Mouse (Mus musculus): ENCODE data around the gene Id1. TPM values are rescaled to one million over a fixed set of nuclear protein-coding genes. Genes with fewer than 3 reads are reported as not detected.

Gene Id1
- 32.7 and 47.4 TPM in 2 replicates for polyA plus RNA-seq (2015; fragmentation: Nextera tagmentation; extraction: Ambion mirVana)

DNA sequence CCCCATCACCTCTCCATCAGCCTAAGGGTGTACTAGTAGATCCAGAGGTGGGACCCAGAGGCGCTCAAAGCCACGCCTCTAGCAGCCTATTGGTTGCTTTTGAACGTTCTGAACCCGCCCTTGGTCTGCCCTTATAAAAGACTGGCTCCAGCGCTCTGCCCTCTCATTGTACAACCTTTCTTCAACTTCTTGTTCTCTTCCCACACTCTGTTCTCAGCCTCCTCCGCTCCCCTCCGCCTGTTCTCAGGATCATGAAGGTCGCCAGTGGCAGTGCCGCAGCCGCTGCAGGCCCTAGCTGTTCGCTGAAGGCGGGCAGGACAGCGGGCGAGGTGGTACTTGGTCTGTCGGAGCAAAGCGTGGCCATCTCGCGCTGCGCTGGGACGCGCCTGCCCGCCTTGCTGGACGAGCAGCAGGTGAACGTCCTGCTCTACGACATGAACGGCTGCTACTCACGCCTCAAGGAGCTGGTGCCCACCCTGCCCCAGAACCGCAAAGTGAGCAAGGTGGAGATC, at the start of gene Id1:
Id1 (plus strand) TSS at position 162 of the 512 bp plus-strand sequence.

GRCm38 (mm10) chr2:152686806-152687267, 49.2 kb upstream of the Id1 start, which contains the start of gene Mcts2:
TSS of gene Mcts2 (plus strand) at chr2:152687035.

DNA sequence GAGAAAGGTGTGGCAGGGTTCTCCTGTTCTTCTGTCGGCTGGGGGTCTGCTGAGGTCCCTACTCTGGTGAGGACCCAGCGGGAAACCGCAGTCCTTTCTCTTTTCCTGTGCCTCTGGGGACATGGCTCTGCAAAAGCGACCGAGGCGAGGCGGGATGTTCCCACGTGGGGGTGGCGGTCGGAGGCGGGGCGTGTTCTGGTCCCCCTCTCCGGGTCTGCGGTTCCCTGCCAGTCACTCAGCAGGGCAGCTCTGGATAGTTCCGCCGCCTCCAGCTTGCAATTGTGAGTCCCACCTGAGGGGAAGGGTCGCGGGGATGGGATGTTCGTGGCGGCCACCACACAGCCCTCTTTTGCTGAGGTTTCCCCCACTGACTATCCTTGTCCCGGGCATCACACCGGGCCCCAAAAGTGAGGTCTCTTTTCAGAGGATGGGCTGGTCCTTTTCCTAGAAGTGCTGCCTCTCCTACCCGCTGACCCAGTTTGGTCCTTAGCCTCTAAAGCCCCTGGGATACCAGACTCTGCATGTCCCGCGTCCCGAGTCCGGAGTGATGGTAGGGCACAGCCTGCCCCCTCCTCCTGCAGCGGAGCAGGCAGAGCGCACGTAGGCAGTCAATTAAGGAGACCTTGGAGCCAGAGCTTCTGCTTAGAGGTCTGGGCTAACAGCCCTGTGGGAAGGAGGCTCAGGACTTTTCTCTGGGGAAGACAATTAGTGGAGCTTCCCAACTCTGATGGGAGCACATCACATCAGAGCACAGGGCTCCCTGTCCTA, 18.1 kb downstream of the Id1 start, which contains the start of gene Cox4i2:
Cox4i2 (plus strand) TSS at position 230 of the 768 bp plus-strand sequence.

Small RNA genes within 50 kb of the gene (microRNA-seq; reads per million reads assigned to microRNA genes)
- gene Gm23802: 0 reads per million in 2 experiments

Other genes starting within 250 kb of the Id1 start
- not detected in 2 replicates for gene Defb22, start 246.1 kb upstream of the Id1 start, polyA plus RNA-seq (2015; fragmentation: Nextera tagmentation; extraction: Ambion mirVana)
- not detected in 2 replicates for gene Defb26, start 224.6 kb upstream of the Id1 start, polyA plus RNA-seq (2015; fragmentation: Nextera tagmentation; extraction: Ambion mirVana)
- gene Defb28, start 218.0 kb upstream of the Id1 start, polyA plus RNA-seq (2015; fragmentation: Nextera tagmentation; extraction: Ambion mirVana): not detected in 2 replicates
- not detected in 2 replicates for gene Defb29, start 196.2 kb upstream of the Id1 start, polyA plus RNA-seq (2015; fragmentation: Nextera tagmentation; extraction: Ambion mirVana)
- gene Gm17416, start 166.9 kb upstream of the Id1 start, polyA plus RNA-seq (2015; fragmentation: Nextera tagmentation; extraction: Ambion mirVana): not detected in 2 replicates
- gene Defb21, start 163.5 kb upstream of the Id1 start, polyA plus RNA-seq (2015; fragmentation: Nextera tagmentation; extraction: Ambion mirVana): not detected in 2 replicates
- gene Defb19, start 155.9 kb upstream of the Id1 start, polyA plus RNA-seq (2015; fragmentation: Nextera tagmentation; extraction: Ambion mirVana): not detected in 2 replicates
- gene Defb45, start 136.9 kb upstream of the Id1 start, polyA plus RNA-seq (2015; fragmentation: Nextera tagmentation; extraction: Ambion mirVana): not detected in 2 replicates
- not detected in 2 replicates for gene Defb36, start 131.9 kb upstream of the Id1 start, polyA plus RNA-seq (2015; fragmentation: Nextera tagmentation; extraction: Ambion mirVana)
- 2.4 and 2.9 TPM in 2 replicates for gene Defb25, start 113.2 kb upstream of the Id1 start, polyA plus RNA-seq (2015; fragmentation: Nextera tagmentation; extraction: Ambion mirVana)
- 9.6 and 9.7 TPM in 2 replicates for gene Rem1, start 109.3 kb upstream of the Id1 start, polyA plus RNA-seq (2015; fragmentation: Nextera tagmentation; extraction: Ambion mirVana)
- 74.3 and 87.0 TPM in 2 replicates for gene H13, start 66.8 kb upstream of the Id1 start, polyA plus RNA-seq (2015; fragmentation: Nextera tagmentation; extraction: Ambion mirVana)
- gene Mcts2, start 49.2 kb upstream of the Id1 start, polyA plus RNA-seq (2015; fragmentation: Nextera tagmentation; extraction: Ambion mirVana): 16.1 and 19.8 TPM in 2 replicates
- 7.7 and 7.9 TPM in 2 replicates for gene Cox4i2, start 17.9 kb downstream of the Id1 start, polyA plus RNA-seq (2015; fragmentation: Nextera tagmentation; extraction: Ambion mirVana)
- gene Bcl2l1, start 95.5 kb downstream of the Id1 start, polyA plus RNA-seq (2015; fragmentation: Nextera tagmentation; extraction: Ambion mirVana): 29.3 and 29.7 TPM in 2 replicates
- gene Tpx2, start 111.7 kb downstream of the Id1 start, polyA plus RNA-seq (2015; fragmentation: Nextera tagmentation; extraction: Ambion mirVana): 11.6 and 14.0 TPM in 2 replicates
- 82.6 and 85.1 TPM in 2 replicates for gene Mylk2, start 175.1 kb downstream of the Id1 start, polyA plus RNA-seq (2015; fragmentation: Nextera tagmentation; extraction: Ambion mirVana)
- 5.7 and 6.6 TPM in 2 replicates for gene Foxs1, start 197.0 kb downstream of the Id1 start, polyA plus RNA-seq (2015; fragmentation: Nextera tagmentation; extraction: Ambion mirVana)
- 0.36 and 0.55 TPM in 2 replicates for gene Dusp15, start 215.4 kb downstream of the Id1 start, polyA plus RNA-seq (2015; fragmentation: Nextera tagmentation; extraction: Ambion mirVana)
- 0.09 and 0.13 TPM in 2 replicates for gene Ttll9, start 226.2 kb downstream of the Id1 start, polyA plus RNA-seq (2015; fragmentation: Nextera tagmentation; extraction: Ambion mirVana)

Data from skeletal muscle tissue, postnatal 0 days (tissue).